Mouse (Mus musculus): Measurements from ENCODE around the gene Pramef8.
"Not testable (repeated sequence)": the region's sequence is repeated elsewhere in the genome, so short reads cannot be mapped to it uniquely, and the experiment has no call there.

The Pramef8 gene

GRCm38 (mm10) chr4:143412219-143413092 lies at the start of gene Pramef8:
TSS of gene Pramef8 (plus strand) at chr4:143412426.
- peak; percentile 86 for DNase-seq (ENCODE audit: low spot score)

DNA sequence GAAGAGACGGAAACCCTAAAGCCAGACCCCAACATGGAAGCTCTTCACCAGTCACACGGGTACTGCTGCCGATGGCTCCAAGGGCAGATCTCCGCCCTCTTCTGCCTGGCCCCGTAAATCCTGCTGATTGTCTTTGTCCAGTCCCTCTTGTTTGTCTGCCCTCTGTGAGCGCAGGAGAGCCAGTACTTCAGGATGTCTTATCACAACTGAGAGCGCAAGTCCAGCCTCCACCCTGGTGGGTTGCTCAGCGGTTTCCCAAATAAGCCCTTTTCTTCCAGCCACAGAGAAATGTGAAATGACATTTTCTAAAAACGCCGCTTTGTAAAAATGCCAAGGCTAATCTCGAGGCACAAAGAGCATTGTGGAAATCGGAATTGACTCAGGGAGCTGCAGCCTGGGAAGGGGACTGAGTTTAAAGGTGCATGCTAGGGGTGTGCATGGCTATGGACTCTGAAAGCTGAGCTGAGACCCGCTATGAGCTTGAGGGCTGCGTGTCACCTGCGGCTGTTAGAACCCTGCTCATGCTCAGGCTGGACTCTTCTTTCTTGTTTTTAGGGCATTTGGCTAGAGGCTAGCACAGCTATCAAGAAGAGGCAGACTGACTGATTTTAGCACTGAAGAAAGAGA lies 45.7 kb upstream of the Pramef8 start:
- no peak for DNase-seq (ENCODE audit: low spot score)

DNA sequence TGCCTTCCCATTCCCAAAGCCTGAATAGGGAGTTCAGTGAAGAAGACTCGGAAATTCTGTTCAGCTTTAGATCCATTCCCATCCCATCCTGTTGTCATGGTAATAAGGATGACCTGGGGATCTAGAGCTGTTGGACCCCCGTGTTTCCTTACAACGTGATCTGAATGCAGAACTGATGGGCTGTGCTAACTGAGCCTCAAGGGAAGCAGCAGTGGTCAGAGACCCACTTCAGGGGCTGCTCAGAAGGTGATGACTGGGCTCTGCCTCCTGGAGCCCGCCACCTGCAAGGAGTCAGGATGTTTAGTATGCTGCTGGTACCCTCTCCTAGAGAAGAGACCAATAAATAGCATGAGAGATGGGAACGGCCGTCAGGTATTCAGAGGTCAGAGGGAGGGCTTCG lies 32.7 kb upstream of the Pramef8 start:
- no peak for DNase-seq (ENCODE audit: low spot score)

- no peak for DNase-seq (ENCODE audit: low spot score)
Observed at GRCm38 (mm10) chr4:143379931-143380715, 32.1 kb upstream of the Pramef8 start.

DNA sequence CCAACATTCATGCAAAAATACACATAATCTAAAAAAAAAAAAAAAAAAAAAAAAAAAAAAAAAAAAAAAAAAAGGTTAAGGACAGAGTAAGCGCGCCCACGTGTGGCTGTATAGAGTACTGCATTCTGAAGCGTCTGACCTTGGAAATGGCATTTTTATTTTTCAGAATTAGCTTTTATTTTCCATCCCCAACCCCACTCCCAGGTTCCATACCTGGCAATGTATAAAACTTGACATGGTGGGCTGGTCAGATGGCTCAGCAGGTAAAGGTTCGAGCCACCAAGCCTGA lies 31.6 kb upstream of the Pramef8 start:
- DNase-seq (ENCODE audit: low spot score), result peak; percentile 21

DNA sequence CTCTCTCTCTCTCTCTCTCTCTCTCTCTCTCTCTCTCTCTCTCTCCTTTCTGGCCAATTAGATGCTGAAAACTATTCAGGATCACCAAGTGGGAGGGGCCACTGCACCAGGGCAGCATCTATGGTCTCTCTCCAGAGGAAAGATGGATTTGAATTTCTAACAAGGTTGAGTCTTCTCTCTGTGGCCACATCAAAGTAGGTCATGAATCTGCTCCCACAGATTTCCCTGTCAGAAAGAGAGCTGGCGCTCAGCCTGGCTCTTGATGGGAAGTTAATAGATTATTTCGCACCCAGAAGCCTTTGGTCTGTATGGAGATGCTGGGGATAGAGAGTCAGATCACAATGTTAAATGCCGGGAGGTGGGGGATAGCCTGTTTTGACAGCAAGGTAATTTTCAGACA lies 30.1 kb upstream of the Pramef8 start:
- no peak for DNase-seq (ENCODE audit: low spot score)

DNA sequence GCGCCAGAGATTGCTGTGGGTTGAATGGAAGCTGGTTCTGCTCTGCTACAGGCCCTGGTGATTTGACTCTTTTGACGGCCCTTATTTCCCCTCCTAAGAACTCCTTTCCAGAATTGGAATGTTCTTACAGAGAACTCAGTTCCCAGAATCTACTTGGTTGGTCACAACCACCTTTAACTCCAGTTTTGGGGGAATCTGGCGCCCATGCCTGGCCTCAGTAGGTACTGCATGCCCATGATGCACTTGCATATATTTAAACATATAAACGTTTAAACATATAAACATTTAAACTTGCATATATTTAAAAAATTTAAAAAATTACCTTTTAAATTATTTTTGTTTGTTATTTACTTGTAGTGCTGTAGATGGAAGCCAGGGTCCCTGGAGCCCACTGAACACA lies 28.6 kb upstream of the Pramef8 start:
- DNase-seq (ENCODE audit: low spot score), result no peak

DNA sequence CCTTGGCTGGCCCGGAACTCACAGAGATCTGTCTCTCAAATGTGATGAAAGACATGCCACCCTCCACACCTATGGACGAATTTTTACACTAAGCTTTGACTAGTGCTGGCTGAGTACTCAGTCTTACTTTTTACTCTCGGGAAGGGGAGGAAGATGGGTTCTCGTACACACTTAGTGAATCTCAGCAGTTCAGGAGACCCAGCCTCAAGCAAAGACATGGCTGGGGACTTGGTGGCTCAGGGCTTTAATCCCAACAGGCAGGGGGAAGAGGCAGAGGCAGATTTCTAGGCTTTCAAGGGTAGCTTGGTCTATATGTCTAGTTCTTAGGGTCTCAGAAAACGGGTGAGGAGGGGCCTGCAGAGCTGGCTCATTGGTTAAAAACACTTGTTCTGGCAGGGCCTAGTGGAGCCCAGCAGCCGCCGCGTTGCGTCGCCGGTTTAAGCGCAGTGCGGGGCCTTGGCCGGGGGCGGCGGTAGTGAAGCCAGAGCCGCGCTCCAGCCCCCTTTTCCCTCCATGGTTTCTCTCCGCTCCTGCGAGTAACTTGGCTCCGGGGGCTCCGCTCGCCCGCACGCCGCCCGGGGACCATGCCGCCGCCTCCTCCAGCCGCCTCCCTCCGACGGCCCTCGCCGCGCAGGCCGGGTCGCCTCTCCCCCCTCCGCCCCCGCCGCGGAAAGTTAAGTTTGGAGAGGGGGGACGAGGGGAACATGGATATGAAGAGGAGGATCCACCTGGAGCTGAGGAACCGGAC lies 23.1 kb upstream of the Pramef8 start:
- DNase-seq (ENCODE audit: low spot score), result peak; percentile 58

DNA sequence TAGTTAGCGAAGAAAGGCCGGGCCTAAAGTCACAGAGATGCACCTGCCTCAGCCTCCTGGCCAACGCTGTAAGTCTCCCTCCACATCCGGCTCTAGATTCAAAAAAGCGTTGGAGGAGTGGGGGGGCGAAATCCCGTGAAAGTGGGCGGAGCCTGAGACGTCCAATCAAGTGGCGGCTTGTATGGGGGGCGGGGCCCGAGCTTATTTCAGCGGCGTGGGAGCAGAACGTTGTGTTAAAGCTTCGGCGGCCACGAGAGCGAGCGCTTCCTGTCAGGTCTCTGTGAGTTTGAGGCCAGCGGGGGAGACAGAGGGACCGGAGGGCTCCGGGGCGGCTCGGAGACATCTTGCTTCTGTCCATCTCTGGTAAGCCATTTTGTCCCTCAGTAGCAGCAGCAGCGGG lies 18.0 kb upstream of the Pramef8 start, which contains the start of gene Pramel1:
Pramel1 (plus strand) TSS at position 248 of the 400 bp plus-strand sequence.
- no peak for DNase-seq (ENCODE audit: low spot score)

- no peak for DNase-seq (ENCODE audit: low spot score)
Observed at GRCm38 (mm10) chr4:143411566-143412218, 534 bp upstream of the Pramef8 start.

- DNase-seq (ENCODE audit: low spot score), result no peak
Observed at GRCm38 (mm10) chr4:143413621-143414020, 1.4 kb downstream of the Pramef8 start.

GRCm38 (mm10) chr4:143414121-143414520 lies 1.9 kb downstream of the Pramef8 start:
- no peak for DNase-seq (ENCODE audit: low spot score)

GRCm38 (mm10) chr4:143426770-143427169 lies 14.5 kb downstream of the Pramef8 start:
- DNase-seq (ENCODE audit: low spot score), result not testable (repeated sequence)

- no peak for DNase-seq (ENCODE audit: low spot score)
Observed at GRCm38 (mm10) chr4:143450224-143450623, 38.0 kb downstream of the Pramef8 start, which contains the start of gene Oog4. TSS of gene Oog4 (minus strand) at chr4:143450324.

Data from ovary, postnatal 36 days (tissue).